26 mouse cellular contexts compared by ENCODE assay signal in genomic region chr3:63146237-63146636, GRCm38 (mm10).
"Had no signal": no experiment of that assay in that cellular context is flagged by ENCODE, and none has a peak within 500 bp of the region (broad histone marks: within the 10 kb centered on the region; RNA-seq: fewer than 3 reads in every experiment).

No protein-coding gene starts in this region.

- H3K4me1 ChIP-seq: embryonic facial prominence, embryonic 12.5 days; embryonic facial prominence, embryonic 13.5 days; embryonic facial prominence, embryonic 15.5 days; forebrain, embryonic 10.5 days; forebrain, embryonic 12.5 days; forebrain, embryonic 15.5 days; heart, embryonic 10.5 days; heart, embryonic 12.5 days had no signal

- H3K36me3 ChIP-seq: embryonic facial prominence, embryonic 10.5 days; embryonic facial prominence, embryonic 12.5 days; embryonic facial prominence, embryonic 13.5 days; embryonic facial prominence, embryonic 15.5 days; forebrain, embryonic 10.5 days; forebrain, embryonic 12.5 days; forebrain, embryonic 15.5 days; heart, embryonic 10.5 days; heart, embryonic 12.5 days had no signal

- H3K9me3 ChIP-seq: embryonic facial prominence, embryonic 10.5 days; embryonic facial prominence, embryonic 12.5 days; embryonic facial prominence, embryonic 13.5 days; embryonic facial prominence, embryonic 15.5 days; forebrain, embryonic 10.5 days; forebrain, embryonic 12.5 days; forebrain, embryonic 15.5 days; heart, embryonic 10.5 days; heart, embryonic 12.5 days had no signal

- H3K4me2 ChIP-seq: embryonic facial prominence, embryonic 12.5 days; embryonic facial prominence, embryonic 13.5 days; embryonic facial prominence, embryonic 15.5 days; forebrain, embryonic 12.5 days; forebrain, embryonic 15.5 days; heart, embryonic 11.5 days; heart, embryonic 12.5 days had no signal

- H3K27ac ChIP-seq: embryonic facial prominence, embryonic 10.5 days; embryonic facial prominence, embryonic 12.5 days; embryonic facial prominence, embryonic 13.5 days; embryonic facial prominence, embryonic 15.5 days; forebrain, embryonic 10.5 days; forebrain, embryonic 12.5 days; forebrain, embryonic 15.5 days; gastrocnemius, adult 2 months; heart, adult 2 months; heart, embryonic 10.5 days had no signal

- H3K4me3 ChIP-seq: embryonic facial prominence, embryonic 10.5 days; embryonic facial prominence, embryonic 12.5 days; embryonic facial prominence, embryonic 13.5 days; embryonic facial prominence, embryonic 15.5 days; erythroblast, embryonic 14.5 days; forebrain, embryonic 10.5 days; forebrain, embryonic 12.5 days; forebrain, embryonic 15.5 days; gastrocnemius, adult 2 months; heart, adult 2 months; heart, embryonic 10.5 days; heart, embryonic 12.5 days had no signal

- H3K9ac ChIP-seq: embryonic facial prominence, embryonic 12.5 days; embryonic facial prominence, embryonic 13.5 days; embryonic facial prominence, embryonic 15.5 days; forebrain, embryonic 12.5 days; forebrain, embryonic 15.5 days; heart, embryonic 12.5 days had no signal

- ATAC-seq: forebrain, embryonic 15.5 days had no signal

- H3K27me3 ChIP-seq: embryonic facial prominence, embryonic 12.5 days; embryonic facial prominence, embryonic 13.5 days; embryonic facial prominence, embryonic 15.5 days; forebrain, embryonic 12.5 days; forebrain, embryonic 15.5 days; heart, embryonic 12.5 days had no signal

- DNase-seq: cerebellum, adult 9-10 months; cerebellum, adult 9-11 months; cerebellum, postnatal 10 days; cerebellum, postnatal 14 days; cerebellum, postnatal 25 days; cerebellum, postnatal 36 days; embryo, embryonic 11 days; gastrocnemius, adult 2 months; gastrocnemius, postnatal 10 days; gastrocnemius, postnatal 14 days; gastrocnemius, postnatal 25 days; gastrocnemius, postnatal 36 days; heart, adult 11 months; heart, adult 18-20 months; heart, adult 2 months had no signal
